Mouse (Mus musculus) layer of hippocampus, adult 18-20 months (tissue): ENCODE results near the gene D11Wsu47e. TPM values are rescaled to one million over a fixed set of nuclear protein-coding genes. Genes with fewer than 3 reads are reported as not detected.
A peak's percentile ranks its signal among the peaks of the same experiment; 100 is the strongest.

Experiments
- DNase-seq, 2 experiments: peaks; one replicate each; pipeline ENCODE4 v3.0.0; 2022; ENCODE audit warnings: low spot score in 2 of 2
- total RNA-seq, 2 experiments: library from RNA; stranded (reverse); gene quantifications; 2 replicates each; pipeline ENCODE4 v1.2.3; 2021

D11Wsu47e gene
- total RNA-seq, 2 experiments from 2014 or later: 13.1 to 13.8 TPM

GRCm38 (mm10) chr11:113666205-113666604, 18.0 kb upstream of the D11Wsu47e start:
- no peak for DNase-seq

- DNase-seq: no peak
These were observed 17.6 kb upstream of the D11Wsu47e start for GRCm38 (mm10) chr11:113666648-113667047.

- DNase-seq: no peak
These were observed 17.1 kb upstream of the D11Wsu47e start for GRCm38 (mm10) chr11:113667122-113667521.

GRCm38 (mm10) chr11:113667704-113668103, 16.5 kb upstream of the D11Wsu47e start:
- DNase-seq: no peak

GRCm38 (mm10) chr11:113668857-113669256, 15.4 kb upstream of the D11Wsu47e start:
- DNase-seq: no peak

GRCm38 (mm10) chr11:113669711-113670110, 14.5 kb upstream of the D11Wsu47e start:
- DNase-seq: no peak

GRCm38 (mm10) chr11:113673614-113674013, 10.6 kb upstream of the D11Wsu47e start:
- DNase-seq: peak in 1 of 2 experiments; percentile 57

GRCm38 (mm10) chr11:113674595-113674994, 9.6 kb upstream of the D11Wsu47e start:
- DNase-seq: no peak

GRCm38 (mm10) chr11:113676847-113677246, 7.4 kb upstream of the D11Wsu47e start:
- DNase-seq: no peak

- DNase-seq: no peak
These were observed 6.8 kb upstream of the D11Wsu47e start for GRCm38 (mm10) chr11:113677378-113677777.

- no peak for DNase-seq
These were observed 5.8 kb upstream of the D11Wsu47e start for GRCm38 (mm10) chr11:113678373-113678772.

GRCm38 (mm10) chr11:113680954-113681353, 3.3 kb upstream of the D11Wsu47e start:
- DNase-seq: no peak

- no peak for DNase-seq
These were observed 2.2 kb upstream of the D11Wsu47e start for GRCm38 (mm10) chr11:113681979-113682378.

GRCm38 (mm10) chr11:113682897-113683626, 1.1 kb upstream of the D11Wsu47e start:
- no peak for DNase-seq

GRCm38 (mm10) chr11:113683627-113683956, 620 bp upstream of the D11Wsu47e start:
- DNase-seq: no peak

GRCm38 (mm10) chr11:113684707-113685426, 655 bp downstream of the D11Wsu47e start:
- DNase-seq: no peak

- DNase-seq: no peak
These were observed 2.8 kb downstream of the D11Wsu47e start for GRCm38 (mm10) chr11:113687031-113687430.

- peak in 1 of 2 experiments; percentile 73 for DNase-seq
These were observed 6.3 kb downstream of the D11Wsu47e start for GRCm38 (mm10) chr11:113690506-113690905.

GRCm38 (mm10) chr11:113691318-113691717, 7.1 kb downstream of the D11Wsu47e start:
- no peak for DNase-seq

GRCm38 (mm10) chr11:113691851-113692250, 7.6 kb downstream of the D11Wsu47e start:
- DNase-seq: no peak

GRCm38 (mm10) chr11:113697571-113697970, 13.4 kb downstream of the D11Wsu47e start:
- no peak for DNase-seq

GRCm38 (mm10) chr11:113698013-113698545, 13.9 kb downstream of the D11Wsu47e start:
- no peak for DNase-seq
